Mouse (Mus musculus): ENCODE measurements around the gene Usp42. TPM values are rescaled to one million over a fixed set of nuclear protein-coding genes. Genes with fewer than 3 reads are reported as not detected.

Gene Usp42
- total and polyA plus RNA-seq, 2 experiments, result 3.0 to 3.1 TPM

- H3K4me3 ChIP-seq (ENCODE audit: insufficient read depth, low read depth, low read length), result no peak overlapping the region
- H3K4me1 ChIP-seq (ENCODE audit: control insufficient read depth, insufficient read depth, low read length), result no peaks in the 10 kb centered on the region
- no peaks in the 10 kb centered on the region for H3K79me2 ChIP-seq (ENCODE audit: control insufficient read depth, insufficient read depth, low read length)
- no peaks in the 10 kb centered on the region for H3K36me3 ChIP-seq (ENCODE audit: control insufficient read depth, insufficient read depth, low read length)
- DNase-seq (ENCODE audit: extremely low read depth, low read depth, low spot score), result no peak
- TF ChIP-seq CTCF (IDR thresholded peaks at IDR 0.05; ENCODE audit: low read depth, low read length) (no peak), POLR2A (IDR thresholded peaks at IDR 0.05; ENCODE audit: extremely low read depth, insufficient read depth, low read length) (no peak)
- no peak overlapping the region for H3K27ac ChIP-seq (replicated peaks; ENCODE audit: insufficient read depth, low read depth, low read length)
- 98% methylated on average over 3 of the region's 3 CpGs for WGBS
- H3K27me3 ChIP-seq (ENCODE audit: control insufficient read depth, insufficient read depth, low read length), result no peaks in the 10 kb centered on the region
- H3K9ac ChIP-seq (ENCODE audit: low read depth, low read length), result no peak overlapping the region
These were observed 44.5 kb downstream of the Usp42 start for GRCm38 (mm10) chr5:143687589-143687988.

GRCm38 (mm10) chr5:143686456-143686855 is 45.6 kb downstream of the Usp42 start:
- H3K36me3 ChIP-seq (ENCODE audit: control insufficient read depth, insufficient read depth, low read length), result no peaks in the 10 kb centered on the region
- H3K9ac ChIP-seq (ENCODE audit: low read depth, low read length), result no peak overlapping the region
- no peak overlapping the region for H3K27ac ChIP-seq (replicated peaks; ENCODE audit: insufficient read depth, low read depth, low read length)
- H3K79me2 ChIP-seq (ENCODE audit: control insufficient read depth, insufficient read depth, low read length), result no peaks in the 10 kb centered on the region
- no peak for TF ChIP-seq CTCF (IDR thresholded peaks at IDR 0.05; ENCODE audit: low read depth, low read length)
- no peak for TF ChIP-seq POLR2A (IDR thresholded peaks at IDR 0.05; ENCODE audit: extremely low read depth, insufficient read depth, low read length)
- WGBS, result 93% methylated on average over 3 of the region's 3 CpGs
- no peaks in the 10 kb centered on the region for H3K4me1 ChIP-seq (ENCODE audit: control insufficient read depth, insufficient read depth, low read length)
- no peak for DNase-seq (ENCODE audit: extremely low read depth, low read depth, low spot score)
- H3K4me3 ChIP-seq (ENCODE audit: insufficient read depth, low read depth, low read length), result no peak overlapping the region
- H3K27me3 ChIP-seq (ENCODE audit: control insufficient read depth, insufficient read depth, low read length), result no peaks in the 10 kb centered on the region

- H3K27me3 ChIP-seq (ENCODE audit: control insufficient read depth, insufficient read depth, low read length), result no peaks in the 10 kb centered on the region
- DNase-seq (ENCODE audit: extremely low read depth, low read depth, low spot score), result no peak
- no peaks in the 10 kb centered on the region for H3K36me3 ChIP-seq (ENCODE audit: control insufficient read depth, insufficient read depth, low read length)
- H3K4me3 ChIP-seq (ENCODE audit: insufficient read depth, low read depth, low read length), result no peak overlapping the region
- 69% methylated on average over 8 of the region's 8 CpGs for WGBS
- no peak overlapping the region for H3K9ac ChIP-seq (ENCODE audit: low read depth, low read length)
- H3K4me1 ChIP-seq (ENCODE audit: control insufficient read depth, insufficient read depth, low read length), result no peaks in the 10 kb centered on the region
- no peak overlapping the region for H3K27ac ChIP-seq (replicated peaks; ENCODE audit: insufficient read depth, low read depth, low read length)
- no peak for TF ChIP-seq CTCF (IDR thresholded peaks at IDR 0.05; ENCODE audit: low read depth, low read length)
- no peak for TF ChIP-seq POLR2A (IDR thresholded peaks at IDR 0.05; ENCODE audit: extremely low read depth, insufficient read depth, low read length)
- no peaks in the 10 kb centered on the region; the same call in 1 of the 2 replicates for H3K79me2 ChIP-seq (ENCODE audit: control insufficient read depth, insufficient read depth, low read length)
These were observed 47.1 kb downstream of the Usp42 start for GRCm38 (mm10) chr5:143684911-143685390.

- no peak for DNase-seq (ENCODE audit: extremely low read depth, low read depth, low spot score)
- H3K36me3 ChIP-seq (ENCODE audit: control insufficient read depth, insufficient read depth, low read length), result no peaks in the 10 kb centered on the region
- no peak overlapping the region for H3K27ac ChIP-seq (replicated peaks; ENCODE audit: insufficient read depth, low read depth, low read length)
- no peak for TF ChIP-seq CTCF (IDR thresholded peaks at IDR 0.05; ENCODE audit: low read depth, low read length)
- no peak for TF ChIP-seq POLR2A (IDR thresholded peaks at IDR 0.05; ENCODE audit: extremely low read depth, insufficient read depth, low read length)
- H3K79me2 ChIP-seq (ENCODE audit: control insufficient read depth, insufficient read depth, low read length), result no peaks in the 10 kb centered on the region; the same call in 1 of the 2 replicates
- H3K9ac ChIP-seq (ENCODE audit: low read depth, low read length), result no peak overlapping the region
- H3K4me1 ChIP-seq (ENCODE audit: control insufficient read depth, insufficient read depth, low read length), result no peaks in the 10 kb centered on the region
- H3K27me3 ChIP-seq (ENCODE audit: control insufficient read depth, insufficient read depth, low read length), result no peaks in the 10 kb centered on the region
- WGBS, result 80% methylated on average over 6 of the region's 6 CpGs
- H3K4me3 ChIP-seq (ENCODE audit: insufficient read depth, low read depth, low read length), result no peak overlapping the region
These were observed 48.4 kb downstream of the Usp42 start for GRCm38 (mm10) chr5:143683696-143684095.

- whole genome bisulfite sequencing, result 76% methylated on average over 6 of the region's 6 CpGs
- Histone ChIP-seq H3K9ac (ENCODE audit: low read depth, low read length) (no peak overlapping the region), H3K79me2 (ENCODE audit: control insufficient read depth, insufficient read depth, low read length) (no peaks in the 10 kb centered on the region; the same call in 1 of the 2 replicates), H3K4me3 (ENCODE audit: insufficient read depth, low read depth, low read length) (no peak overlapping the region), H3K36me3 (ENCODE audit: control insufficient read depth, insufficient read depth, low read length) (no peaks in the 10 kb centered on the region), H3K27me3 (ENCODE audit: control insufficient read depth, insufficient read depth, low read length) (no peaks in the 10 kb centered on the region), H3K27ac (replicated peaks; ENCODE audit: insufficient read depth, low read depth, low read length) (no peak overlapping the region), H3K4me1 (ENCODE audit: control insufficient read depth, insufficient read depth, low read length) (peaks cover 7% of the 10 kb centered on the region)
- TF ChIP-seq CTCF (IDR thresholded peaks at IDR 0.05; ENCODE audit: low read depth, low read length) (no peak), POLR2A (IDR thresholded peaks at IDR 0.05; ENCODE audit: extremely low read depth, insufficient read depth, low read length) (no peak)
- no peak for DNase-seq (ENCODE audit: extremely low read depth, low read depth, low spot score)
These were observed 52.4 kb downstream of the Usp42 start for GRCm38 (mm10) chr5:143679654-143680053.

- H3K27ac ChIP-seq (replicated peaks; ENCODE audit: insufficient read depth, low read depth, low read length), result no peak overlapping the region
- DNase-seq (ENCODE audit: extremely low read depth, low read depth, low spot score), result no peak
- no peak overlapping the region for H3K4me3 ChIP-seq (ENCODE audit: insufficient read depth, low read depth, low read length)
- 44% methylated on average over 6 of the region's 6 CpGs for WGBS
- no peaks in the 10 kb centered on the region; the same call in 1 of the 2 replicates for H3K79me2 ChIP-seq (ENCODE audit: control insufficient read depth, insufficient read depth, low read length)
- H3K4me1 ChIP-seq (ENCODE audit: control insufficient read depth, insufficient read depth, low read length), result peaks cover 7% of the 10 kb centered on the region
- H3K36me3 ChIP-seq (ENCODE audit: control insufficient read depth, insufficient read depth, low read length), result no peaks in the 10 kb centered on the region
- H3K9ac ChIP-seq (ENCODE audit: low read depth, low read length), result no peak overlapping the region
- no peaks in the 10 kb centered on the region for H3K27me3 ChIP-seq (ENCODE audit: control insufficient read depth, insufficient read depth, low read length)
- TF ChIP-seq POLR2A (IDR thresholded peaks at IDR 0.05; ENCODE audit: extremely low read depth, insufficient read depth, low read length) (no peak), CTCF (IDR thresholded peaks at IDR 0.05; ENCODE audit: low read depth, low read length) (no peak)
These were observed 53.3 kb downstream of the Usp42 start for GRCm38 (mm10) chr5:143678634-143679271.

Data from liver, adult 2 months (tissue).